Mouse (Mus musculus): ENCODE measurements around the gene Xylt2. TPM values are rescaled to one million over a fixed set of nuclear protein-coding genes. Genes with fewer than 3 reads are reported as not detected.

Gene Xylt2
- total and polyA plus RNA-seq, 3 experiments, result 10.1 to 20.2 (median 16.3) TPM

GRCm38 (mm10) chr11:94629884-94630198 lies 47.5 kb downstream of the Xylt2 start:
- dilution Hi-C loops (cut with MboI; ENCODE audit: extremely low pct_ligation_motif_present, extremely low pct_unique_long_range_greater_than_20kb, low sequenced_read_pairs), result no loop called here
- Histone ChIP-seq H3K4me2 (ENCODE audit: insufficient read depth, low read depth, poor library complexity, severe bottlenecking) (peak overlapping the region; percentile 89), H3K79me2 (replicated peaks; ENCODE audit: control insufficient read depth, extremely low read depth, insufficient read depth, poor library complexity, severe bottlenecking) (peaks cover 47% of the 10 kb centered on the region), H3K27me3 (replicated peaks) (no peaks in the 10 kb centered on the region), H3K9me3 (replicated peaks; ENCODE audit: low read length) (no peaks in the 10 kb centered on the region), H3K4me1 (ENCODE audit: control insufficient read depth in 1 of 2, insufficient read depth in 2 of 2) (peaks cover 2 to 29% of the 10 kb centered on the region in 2 experiments; a peak in 2 of 4 replicates), H3K27ac (ENCODE audit: insufficient read depth, low read depth) (peak overlapping the region; percentile 53), H3K9ac (ENCODE audit: insufficient read depth, low read depth) (peak overlapping the region; percentile 92), H3K4me3 (replicated peaks in 1 of 3; ENCODE audit: low read depth in 2 of 3, low read length in 2 of 3, poor library complexity in 1 of 3) (peak overlapping the region; percentile 65 to 93 (median 89)), H3K36me3 (replicated peaks in 1 of 2; ENCODE audit: control insufficient read depth in 1 of 2, insufficient read depth in 1 of 2, low read length in 1 of 2) (peaks cover 27 to 39% of the 10 kb centered on the region in 2 experiments)
- in situ Hi-C loops (cut with MboI; ENCODE audit: low pct_ligation_motif_present, low pct_unique_long_range_greater_than_20kb, low sequenced_read_pairs), result no loop called here
- DNase-seq (ENCODE audit: extremely low read depth), result no peak
- peak; percentile 28 for TF ChIP-seq SIN3A (IDR thresholded peaks at IDR 0.05; ENCODE audit: low read length)
- TF ChIP-seq MAZ (IDR thresholded peaks at IDR 0.05; ENCODE audit: low read depth, low read length), result no peak

DNA sequence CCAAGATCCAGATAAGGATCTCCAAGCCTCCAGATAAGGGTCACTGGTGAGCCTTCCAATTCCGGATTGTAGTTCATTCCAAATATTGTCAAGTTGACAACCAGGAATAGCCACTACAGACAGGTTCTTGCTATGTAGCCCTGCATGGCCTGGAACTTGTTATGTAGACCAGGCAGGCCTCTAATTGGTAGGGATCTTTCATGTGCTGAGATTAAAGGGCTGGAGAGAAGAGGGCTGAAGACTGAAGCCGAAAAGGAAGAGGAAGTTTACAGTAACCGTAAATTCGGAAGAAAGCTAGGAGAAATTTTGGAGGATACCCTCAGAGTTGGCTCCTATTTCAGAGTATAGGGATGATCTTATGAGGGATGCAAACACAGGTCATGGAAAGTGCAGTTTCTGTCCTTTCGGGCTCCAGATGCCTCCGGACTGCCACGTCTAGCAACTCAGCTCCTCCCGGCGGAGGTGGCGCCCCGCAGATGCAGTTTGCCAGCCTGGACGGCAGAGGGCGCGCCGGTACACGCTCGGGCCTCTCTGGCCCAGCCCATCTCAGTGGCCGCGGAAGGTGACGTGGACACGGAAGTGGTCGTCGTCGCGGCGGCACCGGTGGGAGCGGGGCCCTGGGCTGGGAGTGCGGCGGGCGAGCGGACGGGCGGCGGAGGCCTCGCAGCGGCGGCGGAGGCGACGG lies 48.0 kb downstream of the Xylt2 start, which contains the start of gene Lrrc59:
TSS of gene Lrrc59 (plus strand) at position 569 of the 685 bp plus-strand sequence.
- Histone ChIP-seq H3K27me3 (replicated peaks) (no peaks in the 10 kb centered on the region), H3K4me2 (ENCODE audit: insufficient read depth, low read depth, poor library complexity, severe bottlenecking) (peak within 1 kb of the TSS; percentile 90), H3K4me3 (replicated peaks in 1 of 3; ENCODE audit: low read depth in 2 of 3, low read length in 2 of 3, poor library complexity in 1 of 3) (peak within 1 kb of the TSS; percentile 65 to 93 (median 89)), H3K36me3 (replicated peaks in 1 of 2; ENCODE audit: control insufficient read depth in 1 of 2, insufficient read depth in 1 of 2, low read length in 1 of 2) (peaks cover 22 to 34% of the 10 kb centered on the region in 2 experiments), H3K79me2 (replicated peaks; ENCODE audit: control insufficient read depth, extremely low read depth, insufficient read depth, poor library complexity, severe bottlenecking) (peaks cover 42% of the 10 kb centered on the region), H3K4me1 (ENCODE audit: control insufficient read depth in 1 of 2, insufficient read depth in 2 of 2) (peaks cover 2 to 29% of the 10 kb centered on the region in 2 experiments; a peak in 2 of 4 replicates), H3K27ac (ENCODE audit: insufficient read depth, low read depth) (peak within 1 kb of the TSS; percentile 53), H3K9me3 (replicated peaks; ENCODE audit: low read length) (no peaks in the 10 kb centered on the region), H3K9ac (ENCODE audit: insufficient read depth, low read depth) (peak within 1 kb of the TSS; percentile 93)
- no peak; the same call in 1 of the 2 replicates for TF ChIP-seq UBTF (IDR thresholded peaks at IDR 0.05; ENCODE audit: low read depth, low read length)
- TF ChIP-seq USF1 (IDR thresholded peaks at IDR 0.05; ENCODE audit: low read depth, low read length), result no peak; the same call in 1 of the 2 replicates
- TF ChIP-seq SIN3A (IDR thresholded peaks at IDR 0.05; ENCODE audit: low read length), result peak; percentile 98
- TF ChIP-seq USF2 (conservative IDR thresholded peaks at IDR 0.05; ENCODE audit: low read depth, low read length), result no peak
- TF ChIP-seq MAZ (IDR thresholded peaks at IDR 0.05; ENCODE audit: low read depth, low read length), result peak; percentile 52; the same call in 1 of the 2 replicates
- peak; percentile 82; the same call in 1 of the 2 replicates for TF ChIP-seq MXI1 (IDR thresholded peaks at IDR 0.05; ENCODE audit: low read depth, low read length)
- no peak for TF ChIP-seq JUND (conservative IDR thresholded peaks at IDR 0.05; ENCODE audit: low read depth, low read length)
- 0 out of 2 replicates have a peak, but pooled peaks have one; percentile 16 for TF ChIP-seq MAFK (IDR thresholded peaks at IDR 0.05; ENCODE audit: insufficient replicate concordance, low read length)
- TF ChIP-seq ZKSCAN1 (IDR thresholded peaks at IDR 0.05; ENCODE audit: borderline replicate concordance, low read depth, low read length), result no peak
- TF ChIP-seq MEF2A (IDR thresholded peaks at IDR 0.05; ENCODE audit: borderline replicate concordance, low read depth, low read length), result peak; percentile 90
- TF ChIP-seq CHD2 (IDR thresholded peaks at IDR 0.05; ENCODE audit: low read length), result peak; percentile 57; the same call in 1 of the 2 replicates
- peak; percentile 95 for TF ChIP-seq ZMIZ1 (IDR thresholded peaks at IDR 0.05; ENCODE audit: low read depth, low read length)
- peak; percentile 93 for TF ChIP-seq NELFE (IDR thresholded peaks at IDR 0.05; ENCODE audit: low read depth, low read length)
- peak; percentile 91 for TF ChIP-seq POLR2A (IDR thresholded peaks at IDR 0.05; ENCODE audit: low read depth, low read length)
- TF ChIP-seq GABPA (IDR thresholded peaks at IDR 0.05; ENCODE audit: insufficient replicate concordance, low read depth, low read length), result peak; percentile 95
- peak; percentile 55; the same call in 1 of the 2 replicates for TF ChIP-seq BHLHE40 (IDR thresholded peaks at IDR 0.05; ENCODE audit: low read depth, low read length)
- peak; percentile 85 for TF ChIP-seq IRF4 (IDR thresholded peaks at IDR 0.05; ENCODE audit: low read depth, low read length)
- TF ChIP-seq CTCF (conservative IDR thresholded peaks at IDR 0.05 in 1 of 2, IDR thresholded peaks at IDR 0.05 in 1 of 2; ENCODE audit: low read depth in 2 of 2, low read length in 2 of 2), result peak; percentile 84 to 99
- TF ChIP-seq RAD21 (IDR thresholded peaks at IDR 0.05; ENCODE audit: low read depth, low read length), result peak; percentile 25
- TF ChIP-seq TBP (conservative IDR thresholded peaks at IDR 0.05; ENCODE audit: low read depth, low read length), result peak; percentile 64; the same call in 1 of the 2 replicates
- TF ChIP-seq HCFC1 (IDR thresholded peaks at IDR 0.05; ENCODE audit: low read depth, low read length), result peak; percentile 91
- peak; percentile 58 for TF ChIP-seq NRF1 (IDR thresholded peaks at IDR 0.05; ENCODE audit: low read depth, low read length)
- TF ChIP-seq ELF1 (IDR thresholded peaks at IDR 0.05; ENCODE audit: low read depth, low read length), result peak; percentile 99
- peak; percentile 37; the same call in 1 of the 2 replicates for TF ChIP-seq POLR2AphosphoS2 (IDR thresholded peaks at IDR 0.05; ENCODE audit: low read depth, low read length)
- peak; percentile 42 for TF ChIP-seq ETS1 (conservative IDR thresholded peaks at IDR 0.05; ENCODE audit: low read depth, low read length)
- TF ChIP-seq MYC (IDR thresholded peaks at IDR 0.05; ENCODE audit: low read depth, low read length), result no peak; the same call in 1 of the 2 replicates
- TF ChIP-seq KAT2A (IDR thresholded peaks at IDR 0.05; ENCODE audit: insufficient replicate concordance, low read length), result peak; percentile 93; the same call in 1 of the 2 replicates
- TF ChIP-seq SMC3 (IDR thresholded peaks at IDR 0.05; ENCODE audit: low read depth, low read length), result peak; percentile 57
- TF ChIP-seq JUN (IDR thresholded peaks at IDR 0.05; ENCODE audit: insufficient read depth, low read depth, low read length), result no peak
- peak; percentile 98 for TF ChIP-seq TCF12 (IDR thresholded peaks at IDR 0.05; ENCODE audit: low read depth, low read length)
- DNase-seq (ENCODE audit: extremely low read depth), result peak; percentile 93
- in situ Hi-C loops (cut with MboI; ENCODE audit: low pct_ligation_motif_present, low pct_unique_long_range_greater_than_20kb, low sequenced_read_pairs), result no loop called here
- dilution Hi-C loops (cut with MboI; ENCODE audit: extremely low pct_ligation_motif_present, extremely low pct_unique_long_range_greater_than_20kb, low sequenced_read_pairs), result no loop called here
